Mouse (Mus musculus): ENCODE measurements at regions not wholly inside any gene's neighbourhood (a gene's known extent, or its start where the extent isn't known, plus 50 kb on each side); places are given as distances from the start of the nearest gene placed in this dataset.

GRCm38 (mm10) chr6:31107360-31107759 is 148.5 kb upstream of the Klf14 start:
- TF ChIP-seq CTCF (IDR thresholded peaks at IDR 0.05; ENCODE audit: borderline replicate concordance, insufficient read depth, low read length) (no peak), POLR2A (IDR thresholded peaks at IDR 0.05; ENCODE audit: low read depth, low read length) (no peak)
